Mouse (Mus musculus) lung, adult 2 months (tissue): Measurements from ENCODE around the gene Iqgap3. TPM values are rescaled to one million over a fixed set of nuclear protein-coding genes. Genes with fewer than 3 reads are reported as not detected.

Source experiments
- DNase-seq: peaks from one replicate; pipeline ENCODE4 v3.0.0; 2022
- H3K4me1 ChIP-seq: fragments of 200-500 bp; 2 replicates; pipeline ENCODE4 v1.6.1; 2011; ENCODE audit warnings: low read length; ENCODE audit not compliant: control insufficient read depth, insufficient read depth
- H3K4me3 ChIP-seq: fragments of 200-500 bp; replicated peaks from 2 replicates; pipeline ENCODE3; 2011; ENCODE audit warnings: low read depth, mild to moderate bottlenecking, control low read depth, low read length; ENCODE audit errors: extremely low read depth
- CTCF ChIP-seq: fragments of 200-500 bp; IDR thresholded peaks from 2 replicates; pipeline ENCODE4 v1.5.1; 2011; ENCODE audit warnings: mild to moderate bottlenecking, low read length, control low read depth; ENCODE audit not compliant: insufficient read depth
- POLR2A ChIP-seq: fragments of 200-500 bp; IDR thresholded peaks from 2 replicates; pipeline ENCODE4 v1.6.1; 2011; ENCODE audit warnings: low read depth, mild to moderate bottlenecking, control low read depth, low read length, borderline replicate concordance; ENCODE audit errors: extremely low read depth
- WGBS: fragments of 180-500 bp; shearing (Covaris S2); methylation state at CpG from one replicate; pipeline ENCODE4 v1.1.7; 2018; 5-methylcytosine and 5-hydroxymethylcytosine counted together
- polyA plus RNA-seq: library from polyadenylated mRNA; depleted of rRNA; stranded (reverse); fragments of >200 nt; gene quantifications from 2 replicates; pipeline ENCODE4 v1.2.3, GENCODE M21; 2012

Gene Iqgap3
- polyA plus RNA-seq, 1 experiment = 2.5 TPM

DNA sequence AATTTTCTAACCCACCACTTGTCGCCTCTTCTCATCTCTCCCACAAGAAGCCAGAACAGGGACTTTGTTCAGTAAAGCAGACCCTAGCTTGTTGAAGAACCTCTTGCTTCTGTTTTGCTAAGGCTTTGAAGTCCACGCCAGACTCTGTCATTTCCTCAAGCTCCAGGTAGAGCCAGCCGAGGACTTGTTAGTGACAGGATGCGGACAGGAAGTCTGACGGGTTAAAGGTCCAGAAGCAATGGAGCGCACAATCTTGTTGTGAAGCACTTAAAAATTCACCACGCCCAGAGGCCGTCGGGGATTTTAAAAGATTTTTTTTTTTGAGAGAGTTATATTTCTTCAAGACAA lies 59.6 kb downstream of the Iqgap3 start:
- peak overlapping the region; percentile 48 for H3K4me3 ChIP-seq
- WGBS = 5% methylated on average over 9 of the region's 9 CpGs
- TF ChIP-seq POLR2A = peak; percentile 28; the same call in 1 of the 2 replicates
- TF ChIP-seq CTCF = no peak
- no peak for DNase-seq
- H3K4me1 ChIP-seq = peaks cover 42% of the 10 kb centered on the region

- under 1% methylated on average over 52 of the region's 52 CpGs for WGBS
- peaks cover 47% of the 10 kb centered on the region for H3K4me1 ChIP-seq
- peak; percentile 91 for DNase-seq
- H3K4me3 ChIP-seq = peak within 1 kb of the TSS; percentile 82
- TF ChIP-seq CTCF (no peak; the same call in 1 of the 2 replicates), POLR2A (peak; percentile 76; the same call in 1 of the 2 replicates)
Measured at GRCm38 (mm10) chr3:88141787-88142523, 60.2 kb downstream of the Iqgap3 start, which contains the start of gene Mef2d. Mef2d (plus strand) TSS chr3:88142372.

GRCm38 (mm10) chr3:88142546-88142915 lies 60.8 kb downstream of the Iqgap3 start:
- TF ChIP-seq CTCF (no peak), POLR2A (no peak)
- Histone ChIP-seq H3K4me3 (peak overlapping the region; percentile 82), H3K4me1 (peaks cover 51% of the 10 kb centered on the region)
- under 1% methylated on average over 56 of the region's 57 CpGs for WGBS
- DNase-seq = no peak

DNA sequence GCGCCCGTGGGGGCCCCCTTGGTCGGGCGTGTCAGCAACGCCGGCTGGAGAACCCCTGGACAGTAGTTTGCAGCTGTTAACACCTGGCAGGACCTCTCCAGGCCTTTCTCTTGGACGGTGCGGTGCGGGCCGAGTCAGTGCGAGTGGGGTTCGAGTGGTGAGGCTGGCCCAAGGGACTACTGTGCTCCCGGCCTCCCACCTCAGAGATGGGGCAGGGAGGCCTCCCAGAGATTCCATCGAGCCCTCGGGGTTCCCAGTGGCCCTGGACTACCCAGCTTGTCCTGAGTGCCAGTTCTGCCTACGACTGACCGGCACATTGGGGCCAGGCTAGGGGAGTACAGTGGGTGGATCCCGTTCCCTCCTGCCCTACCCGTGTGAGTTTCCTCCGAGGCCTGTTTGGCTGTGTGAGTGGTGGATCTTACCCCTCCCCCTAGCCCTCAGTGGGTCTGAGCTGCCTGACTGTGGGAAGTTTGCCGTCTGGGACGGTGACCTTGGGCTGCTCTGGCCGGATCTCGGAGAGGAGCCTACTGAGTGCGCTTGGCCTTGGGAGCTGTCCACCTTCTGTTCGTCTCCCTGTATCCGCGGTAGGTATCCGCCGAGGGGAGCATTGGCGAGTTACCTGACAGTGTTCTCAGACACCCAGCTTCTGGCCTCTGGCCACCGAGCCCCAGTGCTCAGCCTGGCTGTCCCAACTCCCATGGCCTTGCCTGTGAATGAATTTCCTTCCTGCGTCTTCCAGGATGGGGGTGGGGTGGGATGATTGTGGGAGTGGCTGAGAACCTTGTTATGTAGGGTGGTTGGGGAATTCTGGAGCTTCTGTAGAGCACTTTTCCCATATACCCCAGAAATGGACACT lies 61.4 kb downstream of the Iqgap3 start:
- peaks cover 58% of the 10 kb centered on the region for H3K4me1 ChIP-seq
- TF ChIP-seq POLR2A (peak; percentile 80; the same call in 1 of the 2 replicates), CTCF (no peak)
- peak overlapping the region; percentile 82 for H3K4me3 ChIP-seq
- peak; percentile 68 for DNase-seq
- WGBS = under 1% methylated on average over 33 of the region's 33 CpGs

DNA sequence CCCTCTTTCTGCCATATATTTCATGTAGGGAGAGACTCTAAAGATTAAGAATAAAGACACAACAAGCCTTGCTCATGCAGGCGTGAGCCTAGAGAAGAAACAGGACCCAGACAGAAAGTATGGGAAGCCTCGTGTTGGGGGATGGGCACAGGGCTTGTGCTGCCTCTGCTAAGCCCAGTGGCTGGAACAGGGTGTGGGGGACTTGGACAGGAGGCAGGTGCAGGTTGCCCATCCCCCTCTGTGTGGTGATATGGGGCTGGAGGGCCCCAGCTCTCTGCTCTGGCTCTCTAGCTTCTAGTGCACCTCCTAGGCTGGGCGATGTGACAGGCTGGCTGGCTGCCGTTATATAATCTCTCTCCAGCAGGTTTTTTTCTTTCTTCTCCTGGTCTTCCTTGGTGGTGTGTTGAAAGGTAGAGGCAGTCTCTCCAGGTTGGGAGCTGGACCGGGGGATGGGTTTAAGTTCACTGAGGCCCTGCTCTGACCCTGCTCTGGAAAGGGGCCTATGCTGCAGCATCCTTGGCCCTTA lies 62.3 kb downstream of the Iqgap3 start:
- DNase-seq = no peak
- Histone ChIP-seq H3K4me1 (peaks cover 62% of the 10 kb centered on the region), H3K4me3 (peak overlapping the region; percentile 31)
- WGBS = 9% methylated on average over 5 of the region's 5 CpGs
- TF ChIP-seq POLR2A (no peak), CTCF (no peak)

DNA sequence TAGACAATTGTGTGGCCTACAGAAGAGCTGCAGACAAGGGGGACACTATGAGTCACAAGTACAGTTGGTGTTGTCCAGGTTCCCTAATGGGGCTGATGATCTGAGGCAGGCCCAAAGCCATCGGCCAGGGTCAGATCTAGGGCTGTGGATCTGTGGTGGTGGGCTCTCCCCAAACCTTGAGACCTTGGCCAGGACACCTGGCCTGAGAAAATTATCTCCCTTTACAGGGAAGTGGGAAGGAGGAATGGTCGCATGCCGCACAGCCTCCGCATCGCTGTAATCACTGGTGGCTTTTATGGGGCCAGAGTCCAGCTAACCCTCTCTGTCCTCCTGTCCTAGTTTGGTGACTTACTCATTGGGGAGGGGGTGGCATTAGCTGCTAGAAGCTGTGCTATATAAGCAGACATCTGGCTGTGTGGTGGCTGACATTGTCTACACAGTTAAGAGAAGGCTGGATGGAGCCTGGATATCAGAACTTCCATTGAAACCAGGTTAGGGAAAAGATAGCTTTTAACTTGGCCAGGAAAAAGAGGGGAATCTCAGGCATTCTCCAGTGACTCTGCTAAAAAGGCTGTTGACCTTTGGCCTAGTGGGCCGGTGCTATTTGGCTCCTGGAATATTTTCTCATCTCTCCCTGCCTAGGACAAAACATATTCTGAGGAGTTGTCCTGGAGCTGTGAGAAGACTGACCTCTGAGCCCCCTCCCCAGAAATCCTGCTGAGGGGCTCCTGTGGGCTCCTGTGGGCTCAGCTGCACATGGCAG lies 63.1 kb downstream of the Iqgap3 start:
- Histone ChIP-seq H3K4me3 (peak overlapping the region; percentile 3), H3K4me1 (peaks cover 63% of the 10 kb centered on the region)
- DNase-seq = no peak
- WGBS = 46% methylated on average over 6 of the region's 6 CpGs
- TF ChIP-seq POLR2A = no peak
- no peak for TF ChIP-seq CTCF

GRCm38 (mm10) chr3:88145411-88145782 lies 63.6 kb downstream of the Iqgap3 start:
- H3K4me1 ChIP-seq = peaks cover 68% of the 10 kb centered on the region
- DNase-seq = no peak
- H3K4me3 ChIP-seq = no peak overlapping the region
- 12% methylated on average over 4 of the region's 4 CpGs for WGBS
- TF ChIP-seq POLR2A (no peak), CTCF (no peak)

- no peak for DNase-seq
- Histone ChIP-seq H3K4me1 (peaks cover 68% of the 10 kb centered on the region), H3K4me3 (no peak overlapping the region)
- TF ChIP-seq CTCF (no peak), POLR2A (no peak)
- 16% methylated on average over 5 of the region's 5 CpGs for WGBS
Measured at GRCm38 (mm10) chr3:88145952-88146351, 64.2 kb downstream of the Iqgap3 start.

- Histone ChIP-seq H3K4me1 (peaks cover 70% of the 10 kb centered on the region), H3K4me3 (no peak overlapping the region)
- 16% methylated on average over 5 of the region's 5 CpGs for WGBS
- TF ChIP-seq CTCF (no peak), POLR2A (no peak)
- no peak for DNase-seq
Measured at GRCm38 (mm10) chr3:88146376-88147112, 64.8 kb downstream of the Iqgap3 start.
